Mouse (Mus musculus) liver, embryonic 16.5 days (tissue): ENCODE measurements around the gene Hist1h2bk. TPM values are rescaled to one million over a fixed set of nuclear protein-coding genes. Genes with fewer than 3 reads are reported as not detected.
A peak's percentile ranks its signal among the peaks of the same experiment; 100 is the strongest.
"Not testable (repeated sequence)": the region's sequence is repeated elsewhere in the genome, so short reads cannot be mapped to it uniquely, and the experiment has no call there.

ENCODE experiments used
- ATAC-seq: fragments of 200-750 bp; cut with Nextera tagmentation; 2 replicates; pipeline ENCODE4 v1.8.0; 2017; ENCODE audit warnings: low read depth, mild to moderate bottlenecking, moderate number of reproducible peaks, moderate library complexity
- H3K27ac ChIP-seq: fragments of 300-500 bp; sonication (generic); 2 replicates; pipeline ENCODE4 v1.5.1; 2014; ENCODE audit warnings: mild to moderate bottlenecking, low read length
- H3K27me3 ChIP-seq: fragments of 300-500 bp; sonication (generic); 2 replicates; pipeline ENCODE4 v1.6.1; 2014; ENCODE audit warnings: low read depth, low read length, mixed read lengths; ENCODE audit not compliant: control insufficient read depth, insufficient read depth
- H3K36me3 ChIP-seq: fragments of 300-500 bp; sonication (generic); 2 replicates; pipeline ENCODE4 v1.6.1; 2014; ENCODE audit warnings: mild to moderate bottlenecking; ENCODE audit not compliant: control insufficient read depth, insufficient read depth
- H3K4me1 ChIP-seq: fragments of 300-500 bp; sonication (generic); 2 replicates; pipeline ENCODE4 v1.6.1; 2014; ENCODE audit warnings: low read depth, low read length, mixed read lengths; ENCODE audit not compliant: control insufficient read depth
- H3K4me2 ChIP-seq: fragments of 300-500 bp; sonication (generic); 2 replicates; pipeline ENCODE4 v1.6.1; 2014; ENCODE audit warnings: low read depth, low read length, mixed read lengths
- H3K4me3 ChIP-seq: fragments of 300-500 bp; sonication (generic); 2 replicates; pipeline ENCODE4 v1.5.1; 2014; ENCODE audit warnings: low read depth, mild to moderate bottlenecking, low read length
- H3K9ac ChIP-seq: fragments of 300-500 bp; sonication (generic); 2 replicates; pipeline ENCODE4 v1.6.1; 2014; ENCODE audit warnings: low read depth, low read length
- H3K9me3 ChIP-seq: fragments of 300-500 bp; sonication (generic); replicated peaks from 2 replicates; pipeline ENCODE4 v1.6.1; 2016; ENCODE audit warnings: low read length; ENCODE audit not compliant: control insufficient read depth
- WGBS: fragments of 180-500 bp; shearing (Covaris S2); extraction: QIAGEN DNeasy Blood & Tissue Kit; methylation state at CpG from one replicate; pipeline ENCODE4 v1.1.7; 2014; ENCODE audit not compliant: insufficient replicate concordance; 5-methylcytosine and 5-hydroxymethylcytosine counted together
- polyA plus RNA-seq: library from polyadenylated mRNA; unstranded; fragments of >200 nt; fragmentation: Nextera tagmentation; extraction: Ambion mirVana; gene quantifications from 2 replicates; pipeline ENCODE4 v1.2.1, GENCODE M21; 2015

Gene Hist1h2bk
- polyA plus RNA-seq, 1 experiment from 2014 or later, result 2.9 TPM

DNA sequence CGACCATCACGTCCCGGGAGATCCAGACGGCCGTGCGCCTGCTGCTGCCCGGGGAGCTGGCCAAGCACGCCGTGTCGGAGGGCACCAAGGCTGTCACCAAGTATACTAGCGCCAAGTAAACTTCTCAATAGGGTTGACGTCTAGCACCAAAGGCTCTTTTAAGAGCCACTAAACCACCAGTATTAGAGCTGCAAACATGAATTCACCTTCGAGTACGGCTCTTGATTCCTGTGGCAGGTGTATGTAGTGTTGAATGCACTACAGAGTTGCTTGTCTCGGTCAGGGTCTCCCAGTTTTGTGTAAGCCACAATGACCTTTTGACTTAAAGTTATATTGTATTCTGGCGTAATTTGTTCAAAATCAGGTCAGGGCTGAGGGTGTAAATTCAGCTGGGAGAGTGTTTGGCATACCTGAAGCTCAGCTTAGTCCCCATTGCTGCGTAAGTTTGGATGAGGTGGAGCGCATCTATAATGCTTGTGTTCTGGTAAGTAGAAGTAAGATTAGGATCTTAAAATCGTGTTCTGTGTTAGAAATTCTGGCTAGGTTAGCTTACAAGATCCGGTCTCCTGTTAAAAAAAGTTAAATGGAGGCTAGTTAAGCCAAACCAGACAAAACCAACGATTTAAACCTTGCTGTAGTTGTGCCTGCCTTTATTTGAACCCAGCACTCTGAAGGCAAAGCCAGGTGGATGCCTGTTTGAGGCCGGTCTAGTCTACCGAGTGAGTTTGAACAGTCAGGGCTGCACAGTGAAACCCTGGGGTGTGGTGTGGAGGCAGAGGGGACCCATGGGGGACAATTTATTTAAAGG lies 683 bp downstream of the Hist1h2bk start:
- Histone ChIP-seq H3K4me3 (peak overlapping the region; percentile 71), H3K9ac (peak overlapping the region; percentile 79), H3K9me3 (no peaks in the 10 kb centered on the region), H3K36me3 (no peaks in the 10 kb centered on the region), H3K4me1 (peaks cover 37% of the 10 kb centered on the region), H3K27ac (peak overlapping the region; percentile 99), H3K27me3 (no peaks in the 10 kb centered on the region), H3K4me2 (peak overlapping the region; percentile 78)
- WGBS, result 2% methylated on average over 20 of the region's 23 CpGs
- ATAC-seq, result peak; percentile 3

DNA sequence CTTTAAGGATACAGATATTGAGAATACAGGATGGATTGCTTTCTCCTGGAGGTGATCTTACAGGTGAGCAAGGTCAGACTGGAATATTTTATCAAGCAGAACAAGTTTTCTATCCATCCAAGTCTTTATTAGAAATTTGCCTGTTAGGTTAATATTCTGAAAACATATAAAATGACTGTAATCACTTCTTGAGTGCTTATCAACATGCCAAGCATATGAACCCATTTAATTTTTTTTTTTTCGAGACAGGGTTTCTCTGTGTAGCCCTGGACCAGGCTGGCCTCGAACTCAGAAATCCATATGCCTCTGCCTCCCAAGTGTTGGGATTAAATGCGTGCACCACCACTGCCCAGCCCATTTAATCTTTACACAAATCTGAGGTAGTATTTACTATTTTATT lies 1.3 kb downstream of the Hist1h2bk start:
- WGBS, result 35% methylated on average over 3 of the region's 3 CpGs
- H3K27me3 ChIP-seq, result no peaks in the 10 kb centered on the region
- H3K36me3 ChIP-seq, result no peaks in the 10 kb centered on the region
- peak overlapping the region; percentile 71 for H3K4me3 ChIP-seq
- H3K4me2 ChIP-seq, result peak overlapping the region; percentile 78
- ATAC-seq, result no peak
- H3K9me3 ChIP-seq, result no peaks in the 10 kb centered on the region
- H3K9ac ChIP-seq, result peak overlapping the region; percentile 79
- peak overlapping the region; percentile 99 for H3K27ac ChIP-seq
- peaks cover 37% of the 10 kb centered on the region for H3K4me1 ChIP-seq

DNA sequence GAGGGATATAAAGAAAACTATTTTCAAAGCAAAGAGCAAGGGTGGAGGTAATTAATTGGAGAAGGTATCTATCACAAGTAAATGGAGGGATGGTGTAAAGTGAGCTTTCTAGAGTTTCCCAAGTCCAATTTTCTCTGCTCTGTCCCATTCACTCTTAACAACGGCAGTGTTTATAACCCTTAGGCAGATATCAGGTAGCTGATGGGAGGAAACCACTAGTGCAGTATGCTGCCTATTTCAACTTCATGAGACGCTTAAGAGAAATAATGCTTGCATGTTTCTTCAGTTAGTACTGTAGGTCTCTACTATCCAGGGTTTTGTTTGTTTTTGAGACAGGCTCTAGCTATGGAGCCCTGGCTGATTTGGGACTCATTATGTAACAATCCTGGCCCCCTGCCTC lies 1.7 kb downstream of the Hist1h2bk start:
- peak overlapping the region; percentile 71 for H3K4me3 ChIP-seq
- ATAC-seq, result no peak
- H3K4me2 ChIP-seq, result peak overlapping the region; percentile 78
- H3K36me3 ChIP-seq, result no peaks in the 10 kb centered on the region
- peak overlapping the region; percentile 99 for H3K27ac ChIP-seq
- peaks cover 40% of the 10 kb centered on the region for H3K4me1 ChIP-seq
- H3K9ac ChIP-seq, result peak overlapping the region; percentile 79
- no peaks in the 10 kb centered on the region for H3K27me3 ChIP-seq
- WGBS, result 49% methylated on average over 2 of the region's 2 CpGs
- no peaks in the 10 kb centered on the region for H3K9me3 ChIP-seq

DNA sequence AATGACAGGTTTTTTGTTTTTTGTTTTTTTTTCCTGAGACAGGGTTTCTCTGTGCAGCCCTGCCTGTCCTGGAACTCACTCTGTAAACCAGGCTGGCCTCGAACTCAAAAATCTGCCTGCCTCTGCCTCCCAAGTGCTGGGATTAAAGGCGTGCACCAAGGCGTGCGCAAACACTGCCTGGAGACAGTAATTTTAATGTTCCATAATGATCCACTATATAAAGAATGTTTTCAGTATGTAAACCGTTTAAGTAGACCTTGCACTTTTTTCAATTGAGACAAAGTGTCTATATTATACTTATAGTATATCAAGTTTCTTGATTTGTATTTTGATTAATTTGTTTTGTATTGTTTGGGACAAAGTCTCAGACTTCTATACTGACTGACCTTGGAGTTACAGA lies 3.7 kb downstream of the Hist1h2bk start:
- peak overlapping the region; percentile 60 for H3K9ac ChIP-seq
- H3K9me3 ChIP-seq, result no peaks in the 10 kb centered on the region
- H3K27me3 ChIP-seq, result no peaks in the 10 kb centered on the region
- H3K4me1 ChIP-seq, result peaks cover 29% of the 10 kb centered on the region
- no peaks in the 10 kb centered on the region for H3K36me3 ChIP-seq
- H3K4me2 ChIP-seq, result peak overlapping the region; percentile 68
- WGBS, result 54% methylated on average over 5 of the region's 5 CpGs
- H3K4me3 ChIP-seq, result peak overlapping the region; percentile 60
- no peak for ATAC-seq
- peak overlapping the region; percentile 97 for H3K27ac ChIP-seq

DNA sequence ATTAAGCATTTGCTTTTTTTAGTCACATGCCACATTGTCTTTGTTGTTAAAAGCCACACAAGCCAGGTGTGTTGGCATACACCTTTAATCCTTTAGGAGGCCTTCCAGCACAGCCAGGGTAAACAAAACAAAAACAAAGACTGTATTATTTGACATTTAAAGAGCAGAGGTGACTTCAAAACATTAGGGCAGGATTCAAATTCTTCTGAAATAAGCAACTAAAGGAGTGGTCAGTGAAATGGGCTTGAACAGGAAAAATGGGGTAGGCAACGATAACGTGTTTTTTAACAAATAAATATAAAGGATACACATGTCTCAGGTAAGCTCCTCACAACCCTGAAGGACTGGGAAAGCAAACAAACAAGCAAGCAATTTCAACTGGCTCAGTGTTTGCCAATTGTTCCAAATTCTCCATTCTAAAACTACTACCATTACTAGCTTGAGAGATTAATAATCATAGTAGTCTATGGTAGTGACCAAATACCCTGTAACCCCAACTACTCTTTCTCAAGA lies 4.3 kb downstream of the Hist1h2bk start:
- Histone ChIP-seq H3K4me3 (peak overlapping the region; percentile 60), H3K4me1 (peaks cover 35% of the 10 kb centered on the region), H3K36me3 (no peaks in the 10 kb centered on the region), H3K27ac (peak overlapping the region; percentile 97), H3K27me3 (no peaks in the 10 kb centered on the region), H3K4me2 (peak overlapping the region; percentile 68), H3K9ac (peak overlapping the region; percentile 60), H3K9me3 (no peaks in the 10 kb centered on the region)
- 4% methylated on average over 2 of the region's 2 CpGs for WGBS
- no peak for ATAC-seq

DNA sequence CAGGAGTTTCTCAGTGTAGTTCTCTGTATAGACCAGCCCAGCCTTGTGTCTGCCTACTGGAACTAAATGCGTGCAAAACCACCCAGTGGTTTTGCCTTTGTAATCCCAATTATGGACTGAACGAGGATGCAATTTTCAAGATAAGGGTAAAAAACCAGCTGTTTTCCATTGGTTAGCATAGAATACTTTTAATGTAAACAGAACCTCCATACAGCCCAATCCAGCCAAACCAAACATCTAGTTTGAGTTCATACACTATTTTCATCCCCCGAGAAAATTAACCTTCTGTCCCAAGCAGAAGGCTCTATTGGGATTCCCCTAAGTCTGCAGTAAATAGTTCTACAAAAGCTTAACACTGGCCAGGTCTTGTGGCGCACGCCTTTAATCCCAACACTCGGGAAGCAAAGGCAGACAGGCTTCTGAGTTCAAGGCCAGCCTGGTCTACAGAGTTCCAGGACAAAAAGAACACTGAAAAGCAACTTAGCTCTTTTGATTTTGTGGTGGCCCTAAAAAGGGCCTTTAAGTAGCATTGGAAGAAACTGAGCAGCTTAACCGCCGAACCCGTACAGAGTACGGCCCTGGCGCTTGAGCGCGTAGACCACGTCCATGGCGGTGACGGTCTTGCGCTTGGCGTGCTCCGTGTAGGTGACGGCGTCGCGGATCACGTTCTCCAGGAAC lies 4.9 kb downstream of the Hist1h2bk start:
- no peaks in the 10 kb centered on the region for H3K27me3 ChIP-seq
- peak overlapping the region; percentile 60 for H3K9ac ChIP-seq
- no peaks in the 10 kb centered on the region for H3K36me3 ChIP-seq
- 0% methylated on average over 20 of the region's 24 CpGs for WGBS
- H3K27ac ChIP-seq, result peak overlapping the region; percentile 97
- H3K4me3 ChIP-seq, result peak overlapping the region; percentile 60
- peak; percentile 35 for ATAC-seq
- peaks cover 41% of the 10 kb centered on the region for H3K4me1 ChIP-seq
- no peaks in the 10 kb centered on the region for H3K9me3 ChIP-seq
- H3K4me2 ChIP-seq, result peak overlapping the region; percentile 68

DNA sequence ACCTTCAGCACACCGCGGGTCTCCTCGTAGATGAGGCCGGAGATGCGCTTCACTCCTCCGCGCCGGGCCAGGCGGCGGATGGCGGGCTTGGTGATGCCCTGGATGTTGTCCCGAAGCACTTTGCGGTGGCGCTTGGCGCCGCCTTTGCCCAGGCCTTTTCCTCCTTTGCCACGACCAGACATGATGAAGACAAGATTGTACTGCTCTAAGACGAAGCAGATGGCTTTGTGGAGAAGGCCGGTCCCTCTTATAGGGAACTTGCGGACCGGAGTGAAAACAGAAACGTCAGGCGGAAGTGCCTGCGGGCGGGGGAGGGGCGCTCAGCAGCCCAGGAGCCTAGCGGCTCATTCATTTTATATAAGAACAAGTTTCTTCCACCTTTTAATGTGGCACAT lies 5.5 kb downstream of the Hist1h2bk start, which contains the start of gene Hist1h4i:
Gene Hist1h4i, minus strand, starts transcription at position 221 of the 395 bp plus-strand sequence.
- not testable (repeated sequence) for H3K36me3 ChIP-seq, H3K27me3 ChIP-seq, H3K9me3 ChIP-seq
- Histone ChIP-seq H3K9ac (peak within 1 kb of the TSS; percentile 60), H3K4me2 (peak within 1 kb of the TSS; percentile 68), H3K27ac (peak within 1 kb of the TSS; percentile 97), H3K4me1 (peaks cover 42% of the 10 kb centered on the region), H3K4me3 (peak within 1 kb of the TSS; percentile 60)
- ATAC-seq, result peak; percentile 53
- WGBS, result under 1% methylated on average over 21 of the region's 27 CpGs

DNA sequence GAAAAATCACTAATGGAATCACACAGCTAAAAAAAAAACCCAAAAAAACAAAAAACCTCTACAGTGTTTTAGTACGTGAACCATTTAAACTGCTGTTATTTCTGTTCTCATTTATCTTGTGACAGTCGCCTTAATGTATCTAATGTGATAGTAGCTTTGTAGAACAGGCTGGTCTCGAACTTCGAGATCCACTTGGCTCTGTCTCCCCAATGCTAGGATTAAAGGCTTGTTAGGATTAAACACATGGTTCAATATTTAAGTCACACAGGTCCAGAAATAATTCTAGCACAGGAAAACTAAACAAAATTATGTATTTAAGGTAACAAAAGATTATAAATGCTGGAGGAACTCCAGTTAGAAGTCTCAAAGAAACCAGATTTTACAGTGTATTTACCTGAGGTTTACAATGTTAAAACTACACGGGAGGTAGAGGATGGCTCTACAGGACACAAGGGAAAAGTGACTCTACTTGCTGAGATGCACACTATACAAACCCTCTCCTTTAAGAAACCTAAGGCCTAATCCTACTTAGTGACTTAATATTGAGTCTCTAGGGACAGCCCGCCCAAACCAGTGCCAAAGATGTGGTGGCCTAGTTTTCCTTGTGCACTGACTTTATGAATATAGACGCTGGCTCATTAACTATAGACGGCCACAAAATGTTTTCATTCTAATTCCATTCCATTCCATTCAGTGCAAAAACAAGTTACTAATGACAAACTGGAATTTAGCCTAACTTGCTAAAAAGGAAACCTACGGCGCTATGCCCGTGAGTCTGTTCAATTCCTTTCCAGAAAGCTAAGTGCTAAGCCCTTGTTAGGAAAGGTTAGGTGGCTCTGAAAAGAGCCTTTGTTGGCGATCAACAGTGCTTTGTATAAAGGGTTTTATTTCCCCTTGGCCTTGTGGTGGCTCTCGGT lies 6.2 kb downstream of the Hist1h2bk start:
- no peak for ATAC-seq
- Histone ChIP-seq H3K27me3 (no peaks in the 10 kb centered on the region), H3K27ac (peak overlapping the region; percentile 97), H3K9ac (peak overlapping the region; percentile 60), H3K4me2 (peak overlapping the region; percentile 68), H3K4me3 (peak overlapping the region; percentile 60), H3K9me3 (no peaks in the 10 kb centered on the region), H3K4me1 (peaks cover 36% of the 10 kb centered on the region), H3K36me3 (no peaks in the 10 kb centered on the region)
- 3% methylated on average over 13 of the region's 13 CpGs for WGBS
